Mouse (Mus musculus) left cerebral cortex, adult 18-20 months (tissue): ENCODE data around the gene Ppp1r14c. TPM values are rescaled to one million over a fixed set of nuclear protein-coding genes. Genes with fewer than 3 reads are reported as not detected.

Experiments used
- DNase-seq, 2 experiments: peaks; one replicate each; pipeline ENCODE4 v3.0.0; 2021 to 2022; ENCODE audit warnings: low spot score in 2 of 2, mixed read lengths in 1 of 2
- long read RNA-seq, 2 experiments: library from polyadenylated mRNA; stranded (forward); transcript quantifications; one replicate each; pipeline ENCODE4 v2.0.0; 2021
- total RNA-seq, 2 experiments: library from RNA; stranded (reverse); gene quantifications; 2 replicates each; pipeline ENCODE4 v1.2.3; 2021

The Ppp1r14c gene
- 10 to 100 TPM; 11.2 to 12.2 TPM for total RNA-seq
- long read RNA-seq, experiment 1, transcript Ppp1r14c-201 (4 exons, 2,617 nt): major isoform, 29 of 30 reads
- long read RNA-seq, experiment 1, partial matches to known transcripts: 0 of 30 reads
- long read RNA-seq, experiment 1, other reads (novel, unspliced or antisense): 0 of 30 reads
- long read RNA-seq, experiment 2, transcript Ppp1r14c-201 (4 exons, 2,617 nt): major isoform, 15 of 16 reads
- long read RNA-seq, experiment 2, partial matches to known transcripts: 0 of 16 reads
- long read RNA-seq, experiment 2, other reads (novel, unspliced or antisense): 0 of 16 reads

DNA sequence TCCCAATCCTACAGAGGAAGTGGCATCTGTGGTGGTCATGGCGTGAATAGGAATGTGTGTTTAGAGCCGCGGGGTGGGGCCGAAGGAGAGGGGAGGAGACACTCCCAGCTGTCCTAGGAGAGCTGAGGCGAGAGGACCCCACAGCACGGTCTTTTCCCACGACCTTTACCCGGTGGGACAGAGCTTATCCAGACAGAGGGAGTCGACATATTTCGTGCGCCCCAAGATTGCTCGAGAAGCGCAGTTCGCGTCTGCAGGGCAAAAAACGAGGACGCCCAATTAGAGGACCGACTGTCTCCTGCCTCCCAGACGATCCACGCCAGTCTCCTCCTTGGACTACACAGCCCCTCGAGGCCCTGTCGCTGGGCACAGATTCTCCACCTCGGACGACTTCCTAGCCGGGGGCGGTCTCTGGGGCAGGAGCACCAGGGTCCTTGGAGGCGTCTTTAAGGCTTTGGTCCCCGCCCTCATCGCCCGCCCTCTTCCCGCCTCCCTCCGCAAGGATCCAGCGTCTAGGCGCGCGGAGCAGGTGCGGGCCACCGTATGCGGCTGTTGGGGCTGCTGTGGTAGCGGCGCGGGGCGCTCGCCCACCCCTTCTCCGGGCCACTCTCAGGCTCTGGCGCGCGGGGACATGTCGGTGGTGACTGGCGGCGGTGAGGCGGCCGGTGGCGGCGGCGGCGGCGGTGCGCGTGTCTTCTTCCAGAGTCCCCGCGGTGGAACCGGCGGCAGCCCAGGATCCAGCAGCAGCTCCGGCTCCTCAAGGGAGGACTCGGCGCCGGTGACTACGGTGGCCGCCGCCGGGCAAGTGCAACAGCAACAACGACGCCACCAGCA is at the start of gene Ppp1r14c:
TSS of gene Ppp1r14c (plus strand) at position 22 of the 834 bp plus-strand sequence.
- peak; percentile 59 to 75 for DNase-seq

DNA sequence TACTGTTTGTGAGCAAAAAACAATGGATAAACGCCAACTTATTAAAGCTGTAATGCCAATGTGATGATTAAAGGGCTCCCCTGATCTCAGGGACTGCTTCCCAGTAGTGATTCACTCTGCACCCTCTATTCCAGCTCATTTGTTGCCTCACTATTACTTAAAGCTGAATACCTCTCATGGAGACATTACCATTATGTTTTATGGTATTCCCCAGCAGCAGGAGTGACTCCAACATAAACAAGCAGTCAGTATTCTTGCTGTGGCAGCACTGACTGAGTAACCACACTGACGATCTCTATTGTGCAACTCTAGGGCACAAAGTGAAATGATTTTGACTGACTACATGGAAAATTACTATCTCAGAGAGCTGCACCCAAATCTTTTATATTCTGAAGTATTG is 44.5 kb upstream of the Ppp1r14c start:
- no peak for DNase-seq

DNA sequence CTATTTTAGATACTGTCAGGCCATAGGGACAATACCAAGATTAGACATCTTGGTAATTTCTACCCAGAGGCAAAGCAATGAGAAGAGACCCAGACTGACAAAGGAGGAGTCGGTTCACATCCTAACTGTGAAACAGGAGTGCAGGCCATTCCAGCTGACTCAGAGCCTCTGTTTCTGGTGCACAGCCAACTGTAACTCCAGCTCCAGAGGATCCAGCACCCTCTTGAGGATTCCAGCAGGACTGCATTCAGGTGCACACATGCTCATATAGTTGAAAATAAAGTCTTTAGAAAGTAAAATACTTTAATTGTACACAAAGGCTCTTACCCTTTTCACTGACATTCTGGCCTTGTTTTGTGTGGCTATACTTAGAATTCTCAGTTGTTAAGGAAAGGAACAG is 40.4 kb upstream of the Ppp1r14c start:
- DNase-seq: no peak

DNA sequence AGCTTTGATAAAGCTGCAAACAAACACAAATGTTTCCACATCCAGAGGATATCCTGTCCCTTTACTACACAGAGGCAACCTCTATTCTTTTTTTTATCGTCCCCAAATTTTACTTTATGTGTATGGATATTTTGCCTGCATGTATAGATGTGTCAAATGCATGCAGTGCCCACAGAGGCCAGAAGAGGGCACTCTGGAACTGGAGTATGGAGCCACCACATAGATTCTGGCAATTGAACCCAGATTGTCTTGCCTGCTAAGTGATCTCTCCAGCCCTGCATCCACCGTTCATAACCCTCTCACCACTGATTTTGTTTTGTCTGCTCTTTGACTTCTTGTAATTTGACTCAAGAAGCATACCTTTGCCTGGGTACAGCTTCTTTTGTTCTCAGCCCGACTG is 33.0 kb upstream of the Ppp1r14c start:
- DNase-seq: peak; percentile 83 to 94

DNA sequence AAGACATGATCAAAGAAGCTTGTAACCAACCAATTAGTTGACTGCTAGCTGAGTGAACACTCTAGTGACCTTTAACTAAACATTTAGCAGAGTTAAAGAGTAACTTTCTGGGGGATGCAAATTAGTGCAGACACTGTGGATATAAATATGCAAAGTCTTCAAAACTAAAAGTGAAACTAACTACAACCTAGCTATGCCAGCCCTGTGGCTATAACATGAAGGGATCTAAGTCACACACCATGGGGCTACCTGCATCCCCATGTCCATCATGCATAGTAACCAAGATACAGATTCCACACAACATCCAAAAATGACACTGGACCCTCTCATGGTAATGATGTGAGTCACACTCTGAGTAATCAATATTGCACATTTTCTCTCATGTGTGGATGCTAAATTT is 31.3 kb upstream of the Ppp1r14c start:
- DNase-seq: no peak

DNA sequence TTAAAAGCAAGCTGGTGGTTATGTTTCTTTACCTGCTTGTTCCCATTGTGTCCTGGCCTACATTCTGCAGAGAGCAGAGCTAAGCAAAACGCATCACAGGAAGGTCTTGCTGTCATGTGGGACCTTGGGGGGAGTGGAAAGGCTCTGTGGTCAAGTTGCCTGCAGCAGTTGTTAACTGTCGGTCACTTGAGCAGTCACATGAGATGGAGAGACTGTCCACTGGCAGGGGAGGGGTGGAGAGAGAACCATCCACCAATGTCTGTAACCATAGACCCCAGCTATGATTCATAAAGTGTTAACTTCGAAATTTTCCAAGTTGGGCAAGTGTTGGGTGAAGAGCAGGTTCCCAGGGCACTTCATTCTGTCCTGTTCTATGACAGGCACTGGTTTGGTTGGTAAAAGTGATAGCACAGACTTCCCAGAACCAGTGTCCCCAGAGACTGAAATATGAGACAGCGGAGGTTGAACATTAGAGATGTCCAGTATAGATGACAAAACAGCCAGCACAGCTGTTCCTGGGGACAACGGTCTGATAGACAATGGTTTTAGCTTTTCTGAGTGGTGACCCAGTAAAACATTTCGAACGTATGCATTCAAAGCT is 29.0 kb upstream of the Ppp1r14c start:
- no peak for DNase-seq

DNA sequence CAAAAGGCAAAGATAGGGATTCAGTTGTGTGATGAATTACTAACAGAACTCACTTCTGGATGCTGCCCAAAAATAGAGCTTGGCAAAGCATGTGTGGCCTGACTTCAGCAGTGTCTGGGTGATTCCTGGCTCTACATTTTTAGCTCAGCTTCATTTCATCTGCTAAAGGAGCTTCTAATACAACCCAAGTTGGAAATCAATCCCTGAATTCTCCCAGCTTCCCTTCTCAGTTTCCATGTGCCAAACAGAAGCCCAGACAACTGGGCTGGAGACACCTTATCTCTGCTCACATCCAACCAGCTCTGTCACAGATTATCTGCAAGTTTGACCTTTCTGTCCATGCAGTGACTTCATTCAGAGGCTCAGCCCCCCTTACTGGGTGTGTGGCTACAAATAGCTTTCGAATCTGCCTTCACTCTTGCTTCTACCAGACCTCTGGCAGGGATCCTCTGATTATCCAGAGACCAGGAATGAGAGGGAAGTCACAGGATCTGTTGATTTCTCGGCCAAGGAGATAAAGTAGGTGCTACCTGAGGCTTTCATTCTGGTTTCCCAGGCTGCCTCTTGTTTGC is 28.4 kb upstream of the Ppp1r14c start:
- no peak for DNase-seq

DNA sequence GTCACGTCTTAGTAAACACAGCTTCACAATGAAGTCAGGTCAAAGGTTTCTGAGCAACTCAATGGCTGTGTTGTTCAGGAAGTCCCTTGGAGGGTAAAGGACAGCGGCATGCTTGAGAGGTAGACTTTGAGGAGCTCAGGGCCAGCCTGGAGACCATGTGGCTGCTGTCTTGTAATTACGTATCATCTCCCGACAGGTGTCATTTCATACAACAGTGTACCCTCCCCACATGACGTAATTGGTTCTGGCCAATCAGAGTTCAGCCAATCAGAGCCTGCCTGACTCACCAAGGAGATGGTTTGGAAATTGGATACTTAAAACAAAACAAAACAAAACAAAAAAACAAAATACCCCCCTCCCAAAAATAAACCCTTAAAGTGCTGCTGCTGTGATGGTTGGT is 20.2 kb upstream of the Ppp1r14c start:
- no peak for DNase-seq

DNA sequence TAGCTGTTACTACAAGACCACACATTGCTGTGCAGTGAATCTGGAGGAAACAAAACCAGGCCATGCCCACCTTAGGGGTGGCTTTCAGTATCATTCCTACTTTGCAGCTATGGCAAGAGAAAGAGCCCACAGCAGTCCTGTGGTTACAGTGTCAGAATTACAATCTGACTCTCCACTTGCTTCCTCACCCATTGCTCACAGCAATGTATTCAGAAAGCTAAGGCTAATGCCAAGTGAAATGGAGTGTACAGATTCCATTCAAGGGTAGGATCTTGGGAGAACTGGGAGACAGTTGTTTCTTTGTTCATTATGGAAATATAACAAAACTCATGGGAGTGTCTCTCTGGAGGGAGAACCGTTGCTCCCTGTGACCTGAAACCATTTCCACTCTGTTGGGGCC is 6.3 kb upstream of the Ppp1r14c start:
- no peak for DNase-seq

DNA sequence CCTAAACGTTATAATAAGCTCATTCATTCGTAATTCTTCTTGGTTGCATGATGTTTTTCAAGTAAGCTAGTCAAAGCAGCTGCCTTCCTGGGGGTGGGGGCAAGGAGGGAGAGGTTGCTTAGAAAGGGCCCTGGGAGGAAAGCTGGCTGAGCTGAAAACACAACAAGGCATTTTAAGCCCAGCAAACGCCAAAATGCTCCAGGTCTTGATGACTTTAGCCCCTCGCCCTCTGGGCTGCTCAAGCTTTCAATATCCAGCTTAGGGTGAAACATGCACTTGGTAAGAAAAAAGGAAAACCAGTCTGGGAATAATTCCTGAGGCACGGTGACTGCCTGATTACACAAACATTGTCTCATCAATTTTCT is 204 bp upstream of the Ppp1r14c start:
- peak in 1 of 2 experiments; percentile 7 for DNase-seq

DNA sequence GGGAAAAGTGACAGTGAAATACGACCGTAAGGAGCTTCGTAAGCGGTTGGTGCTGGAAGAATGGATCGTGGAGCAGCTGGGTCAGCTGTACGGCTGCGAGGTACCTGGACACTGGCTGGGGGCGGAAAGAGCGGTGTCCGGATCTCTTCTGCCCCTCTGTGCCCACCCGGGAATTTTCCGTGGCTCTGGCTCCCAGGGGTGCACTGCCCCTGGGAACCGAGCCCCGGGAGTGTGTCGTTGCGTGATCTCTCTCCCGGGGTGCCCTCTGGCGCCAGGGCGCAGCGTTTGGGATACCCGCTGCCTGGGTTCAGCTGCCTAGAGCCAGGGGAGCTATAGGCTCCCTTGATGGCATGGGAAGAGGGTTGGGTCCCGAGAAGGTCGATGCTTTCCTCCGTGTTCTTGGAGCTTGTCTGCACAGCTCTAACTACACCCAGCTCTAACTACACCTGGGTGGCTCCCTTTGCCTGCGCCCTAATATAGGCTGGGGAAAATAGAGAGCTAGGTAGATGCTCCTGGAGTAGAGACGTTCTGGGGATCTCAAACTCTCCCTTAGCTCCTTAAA is 1.1 kb downstream of the Ppp1r14c start:
- peak; percentile 32 to 44 for DNase-seq

DNA sequence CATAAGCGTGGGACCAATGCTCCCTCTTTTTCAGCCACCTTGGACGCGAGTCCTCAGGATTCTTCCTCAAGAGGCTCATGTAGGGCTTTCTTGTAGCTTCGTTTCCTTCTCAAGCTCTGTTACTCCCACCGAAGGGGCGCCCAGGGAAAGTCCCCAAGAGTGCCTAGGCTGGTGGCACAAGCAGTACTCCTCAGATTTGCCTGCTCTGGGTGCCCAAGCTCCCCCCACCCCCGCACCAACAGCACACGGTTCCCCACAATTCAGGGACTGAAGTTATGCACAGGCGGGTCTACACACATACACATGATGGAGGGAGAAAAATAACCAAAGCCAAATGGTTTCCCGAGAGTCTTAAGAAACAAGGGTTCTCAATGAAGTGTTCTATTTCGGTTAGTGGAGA is 1.6 kb downstream of the Ppp1r14c start:
- peak in 1 of 2 experiments; percentile 11 for DNase-seq

DNA sequence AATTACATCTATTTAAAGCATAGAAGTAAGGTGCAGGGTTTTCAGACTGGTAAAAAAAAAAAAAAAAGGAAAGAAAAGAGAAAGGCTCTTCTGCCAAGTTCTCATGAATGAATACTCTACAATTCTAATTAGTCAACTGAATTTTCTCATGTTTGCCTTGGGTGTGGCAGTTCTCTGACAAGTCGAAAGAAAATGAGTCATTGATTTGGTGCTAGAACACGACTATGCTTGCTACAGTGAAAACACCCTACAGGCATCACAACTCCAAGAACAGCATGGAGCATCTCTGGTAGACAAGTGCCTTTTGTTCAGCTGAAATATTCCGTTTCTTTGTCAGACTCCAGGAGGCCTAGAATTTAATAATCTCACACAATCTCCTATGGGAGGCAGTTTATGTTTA is 17.3 kb downstream of the Ppp1r14c start:
- no peak for DNase-seq

DNA sequence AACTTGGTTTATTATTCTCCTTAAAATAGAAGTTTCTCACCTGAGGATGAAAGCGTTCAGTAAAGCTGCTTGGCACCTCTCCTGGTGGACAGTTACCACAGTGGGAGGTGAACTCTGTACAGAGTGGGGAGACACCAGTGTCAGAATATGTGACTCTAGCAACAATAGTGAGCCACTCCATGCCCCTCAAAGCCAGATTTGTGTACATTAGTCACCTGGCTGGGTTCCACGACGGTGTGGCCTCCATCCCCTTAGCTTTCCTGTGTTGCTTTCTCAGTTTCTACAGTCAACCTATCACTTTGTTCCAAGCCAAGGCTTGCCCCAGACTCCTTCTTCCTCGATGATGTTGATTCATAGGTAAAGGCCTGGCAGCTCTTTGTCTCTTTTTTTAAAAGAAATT is 26.4 kb downstream of the Ppp1r14c start:
- no peak for DNase-seq

DNA sequence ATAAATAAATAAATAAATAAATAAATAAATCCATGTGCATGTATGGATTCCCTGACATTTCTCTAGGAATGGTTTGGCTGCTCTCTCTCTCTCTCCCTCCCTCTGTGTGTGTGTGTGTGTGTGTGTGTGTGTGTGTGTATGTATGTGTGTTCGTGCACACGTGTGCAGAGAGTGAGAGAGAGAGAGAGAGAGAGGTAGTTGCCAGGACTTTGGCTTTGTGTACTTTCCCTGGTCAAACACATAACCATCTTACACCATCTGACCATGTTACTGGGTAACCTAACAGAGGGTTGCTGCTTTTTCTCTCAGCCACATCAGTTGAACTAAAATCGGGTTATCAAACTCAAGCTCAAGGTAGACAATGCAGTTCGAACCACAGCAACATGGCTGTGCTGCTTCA is 27.7 kb downstream of the Ppp1r14c start:
- DNase-seq: no peak

DNA sequence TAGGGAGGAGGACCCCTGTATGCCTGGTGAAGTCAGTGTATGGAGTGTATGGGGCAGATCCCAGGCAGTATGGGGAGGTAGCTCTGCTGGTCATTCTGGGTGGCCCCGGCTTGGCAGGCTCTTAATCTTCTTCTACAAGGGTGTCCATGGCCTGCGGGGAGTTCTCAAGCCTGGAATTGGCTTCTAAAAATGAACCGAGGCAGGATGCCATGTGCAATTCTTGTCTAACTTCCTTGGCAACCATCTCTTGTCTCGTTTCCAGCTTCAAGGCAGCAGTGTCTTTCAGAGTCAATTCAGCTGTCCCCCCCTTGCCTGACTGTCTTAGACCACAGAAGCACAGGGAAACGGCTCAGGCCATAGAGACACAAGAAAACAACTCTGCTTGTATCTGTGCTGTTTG is 28.3 kb downstream of the Ppp1r14c start:
- peak; percentile 12 to 33 for DNase-seq

DNA sequence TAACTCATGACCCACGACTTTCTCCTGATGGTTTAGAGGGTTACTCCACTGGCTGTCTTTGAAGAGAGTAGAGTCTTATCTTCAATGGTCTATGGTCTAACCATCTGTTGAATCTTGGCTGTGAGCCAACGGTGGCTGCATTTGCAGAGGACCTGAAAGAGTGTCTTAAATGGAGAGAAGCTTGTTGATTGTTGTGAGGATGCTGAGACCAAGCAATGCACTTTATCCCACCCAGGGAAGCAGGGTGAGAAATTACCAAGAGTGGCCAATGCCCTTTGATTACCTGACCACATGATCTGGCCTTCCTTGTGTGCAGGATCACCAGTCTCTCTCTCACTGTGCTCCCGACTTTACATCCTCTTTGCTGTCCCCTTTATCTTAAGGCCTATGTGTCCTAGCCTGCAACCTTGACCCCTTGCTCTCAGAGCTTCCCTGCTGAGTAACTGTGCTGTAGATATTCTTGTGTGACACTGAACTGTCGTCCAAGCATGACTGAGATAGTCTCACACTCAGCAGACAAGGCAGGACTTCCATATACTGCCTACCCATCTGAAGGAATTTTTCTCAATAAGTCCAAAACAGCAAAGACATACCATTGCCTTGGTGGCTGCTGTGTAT is 28.9 kb downstream of the Ppp1r14c start:
- no peak for DNase-seq

DNA sequence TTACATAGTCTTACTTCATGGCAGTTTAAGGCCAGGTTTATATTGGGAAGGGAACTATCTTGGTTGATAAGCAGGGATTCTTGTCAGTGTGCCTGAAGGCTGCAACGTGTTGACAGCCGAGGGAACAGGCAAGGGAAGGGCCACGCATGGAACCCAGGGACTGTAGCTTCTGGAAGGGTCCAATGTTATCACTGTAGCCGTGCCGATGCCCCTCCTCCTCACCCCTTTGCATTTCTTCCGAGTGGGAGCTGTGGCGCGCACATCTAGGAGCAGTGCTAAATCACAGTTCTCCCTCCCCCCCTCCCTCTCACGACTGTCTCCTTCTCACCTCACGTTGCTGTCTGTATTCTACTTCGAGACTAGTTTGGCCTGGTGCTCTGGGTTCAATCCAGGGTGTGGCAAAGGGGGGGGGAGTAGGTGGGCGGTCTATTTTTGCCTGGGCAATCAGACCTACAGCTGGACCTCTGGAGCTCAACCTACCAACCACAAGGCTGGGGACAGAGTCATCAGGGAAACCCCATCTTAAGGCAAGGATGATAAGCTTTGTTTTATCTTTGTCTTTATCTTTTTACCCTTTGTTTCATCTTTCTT is 29.6 kb downstream of the Ppp1r14c start:
- no peak for DNase-seq

DNA sequence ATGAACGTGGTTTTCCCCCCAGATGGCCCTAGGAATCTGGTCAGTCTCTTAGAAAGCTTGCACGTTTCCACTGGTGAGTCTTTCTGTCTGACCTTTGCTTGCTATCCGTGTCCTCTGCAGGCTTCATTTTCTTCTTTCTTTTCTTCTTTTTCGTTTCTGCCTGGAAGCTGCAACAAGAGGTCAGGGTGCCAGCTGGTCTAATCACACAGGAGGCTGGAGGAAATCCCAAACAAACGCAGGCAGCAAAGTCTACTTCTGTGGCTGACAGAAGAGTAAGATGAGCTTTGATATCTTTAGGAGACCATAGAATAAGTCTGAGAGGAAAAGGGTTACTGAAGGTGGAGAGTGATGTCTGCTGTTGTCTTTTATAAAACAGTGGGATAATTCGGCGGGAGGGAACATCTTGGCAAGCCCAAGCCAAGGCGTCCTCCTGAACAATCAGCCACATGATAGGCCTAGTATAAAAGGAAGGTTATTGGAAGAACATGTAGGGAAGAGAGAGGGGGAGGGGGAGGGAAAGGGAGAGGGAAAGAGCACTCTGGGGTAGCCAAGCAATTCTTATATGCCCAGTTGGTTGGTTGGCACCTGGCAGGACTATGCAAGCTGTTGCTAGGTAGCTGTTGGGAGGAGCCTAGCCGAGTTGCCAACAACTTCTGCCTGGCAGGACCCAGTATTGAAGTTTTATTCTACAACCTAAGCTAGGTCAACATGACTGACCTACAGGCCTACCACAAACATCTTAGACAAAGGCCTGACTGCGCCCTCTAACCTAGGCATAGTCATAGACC is 30.3 kb downstream of the Ppp1r14c start:
- DNase-seq: no peak

DNA sequence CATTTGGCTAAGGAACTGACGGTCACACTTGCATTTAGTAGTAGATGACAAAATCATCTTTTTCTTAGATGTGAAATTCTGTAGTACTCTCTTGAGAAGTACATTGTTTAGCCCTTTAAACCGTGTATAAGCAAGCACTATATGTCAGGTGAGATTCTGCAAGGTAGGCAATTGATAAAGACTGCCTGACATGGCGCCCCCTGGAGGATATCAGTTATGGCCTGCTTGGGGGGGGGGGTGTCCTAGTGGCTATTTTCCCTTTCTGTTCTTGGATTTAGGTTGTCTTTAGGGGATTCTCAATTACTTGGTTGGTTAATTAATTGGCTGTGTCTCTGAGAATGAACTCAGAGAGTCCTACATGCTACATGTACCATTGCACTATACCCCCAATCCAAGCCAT is 31.5 kb downstream of the Ppp1r14c start:
- no peak for DNase-seq
